In the genomic region with DNA sequence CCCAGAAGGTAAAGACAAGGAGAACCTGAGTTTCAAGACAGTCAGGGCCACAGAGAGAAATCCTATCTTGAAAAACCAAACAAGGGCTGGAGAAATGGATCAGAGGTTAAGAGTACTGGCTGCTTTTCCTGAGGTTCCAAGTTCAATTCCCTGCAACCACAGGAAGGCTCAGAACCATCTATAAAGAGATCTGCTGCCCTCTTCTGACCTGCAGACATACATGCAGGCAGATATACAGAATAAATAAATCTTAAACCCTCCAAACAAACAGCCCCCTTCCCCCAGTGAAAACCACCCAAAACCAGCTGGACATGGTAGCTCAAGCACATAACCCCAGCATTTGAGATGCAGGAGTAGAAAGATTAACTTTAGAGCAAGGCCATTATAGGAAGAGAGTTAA, we compare ENCODE assay signal across 19 mouse cellular contexts. TPM values are rescaled to one million over a fixed set of nuclear protein-coding genes. Genes with fewer than 3 reads are reported as not detected.
DNase-seq lines count a peak whose midpoint lies in the region; ATAC-seq and TF ChIP-seq lines count a peak whose summit lies in the region.
"Had no signal": no experiment of that assay in that cellular context is flagged by ENCODE, and none has a peak within 500 bp of the region (broad histone marks: within the 10 kb centered on the region; RNA-seq: fewer than 3 reads in every experiment).

No protein-coding gene starts in this region.

- no peaks in the 10 kb centered on the region for H3K27me3 ChIP-seq in hindbrain, postnatal 0 days (ENCODE audit: insufficient read depth, low read length)
- H3K27me3 ChIP-seq in hindbrain, embryonic 14.5 days (ENCODE audit: control insufficient read depth, insufficient read depth, low read length), result no peaks in the 10 kb centered on the region
- no peaks in the 10 kb centered on the region for H3K27me3 ChIP-seq in lung, postnatal 0 days (replicated peaks; ENCODE audit: insufficient read depth, low read length)
- no peaks in the 10 kb centered on the region for H3K27me3 ChIP-seq in MEL (ENCODE audit: control insufficient read depth in 1 of 2, insufficient read depth in 2 of 2, low read length in 2 of 2)
- no peaks in the 10 kb centered on the region for H3K27me3 ChIP-seq in stomach, postnatal 0 days (ENCODE audit: control insufficient read depth, insufficient read depth, low read length)
- H3K27me3 ChIP-seq: limb, embryonic 13.5 days had no signal

- peak; percentile 18; the same call in 1 of the 2 replicates for TF ChIP-seq CTCF in hindbrain, postnatal 0 days (IDR thresholded peaks at IDR 0.05; ENCODE audit: low read depth)
- TF ChIP-seq CTCF in lung, postnatal 0 days (IDR thresholded peaks at IDR 0.05), result peak; percentile 31; the same call in 1 of the 2 replicates
- TF ChIP-seq CTCF in lung, adult 2 months (IDR thresholded peaks at IDR 0.05; ENCODE audit: insufficient read depth, low read length), result no peak
- TF ChIP-seq CTCF in MEL (IDR thresholded peaks at IDR 0.05 in 2 of 3, conservative IDR thresholded peaks at IDR 0.05 in 1 of 3; ENCODE audit: control insufficient read depth in 1 of 3, insufficient read depth in 1 of 3, low read depth in 2 of 3, low read length in 3 of 3, poor library complexity in 1 of 3, severe bottlenecking in 1 of 3), result peak in 2 of 3 experiments; percentile 16 to 41; a peak in 3 of 6 replicates
- TF ChIP-seq CTCF in stomach, postnatal 0 days (IDR thresholded peaks at IDR 0.05; ENCODE audit: low read depth), result peak; percentile 51

- H3K9me3 ChIP-seq in hindbrain, postnatal 0 days (ENCODE audit: low read length), result no peaks in the 10 kb centered on the region
- no peaks in the 10 kb centered on the region for H3K9me3 ChIP-seq in hindbrain, embryonic 14.5 days (ENCODE audit: control insufficient read depth, low read length)
- H3K9me3 ChIP-seq in lung, postnatal 0 days (ENCODE audit: low read length), result no peaks in the 10 kb centered on the region
- no peaks in the 10 kb centered on the region for H3K9me3 ChIP-seq in MEL (replicated peaks; ENCODE audit: insufficient read depth, low read length)
- no peaks in the 10 kb centered on the region for H3K9me3 ChIP-seq in stomach, postnatal 0 days (ENCODE audit: control insufficient read depth, low read length)
- H3K9me3 ChIP-seq: limb, embryonic 13.5 days had no signal

- peak; percentile 1 for TF ChIP-seq RAD21 in MEL (IDR thresholded peaks at IDR 0.05; ENCODE audit: low read depth, low read length)

- no peak overlapping the region for H3K27ac ChIP-seq in hindbrain, postnatal 0 days
- H3K27ac ChIP-seq in hindbrain, embryonic 14.5 days, result no peak overlapping the region
- H3K27ac ChIP-seq in lung, postnatal 0 days (ENCODE audit: low read length), result no peak overlapping the region
- H3K27ac ChIP-seq in MEL (ENCODE audit: control insufficient read depth, low read depth, low read length), result no peak overlapping the region
- no peak overlapping the region for H3K27ac ChIP-seq in stomach, postnatal 0 days (replicated peaks)
- H3K27ac ChIP-seq: limb, embryonic 13.5 days; liver, embryonic 14.5 days had no signal

- H3K79me2 ChIP-seq in MEL (ENCODE audit: control insufficient read depth, insufficient read depth, low read length, poor library complexity), result peaks cover 7% of the 10 kb centered on the region

- H3K4me1 ChIP-seq in hindbrain, postnatal 0 days (ENCODE audit: insufficient read depth, low read length), result no peaks in the 10 kb centered on the region
- H3K4me1 ChIP-seq in hindbrain, embryonic 14.5 days (replicated peaks; ENCODE audit: control insufficient read depth, insufficient read depth, low read length), result no peaks in the 10 kb centered on the region
- no peaks in the 10 kb centered on the region for H3K4me1 ChIP-seq in lung, postnatal 0 days (ENCODE audit: insufficient read depth, low read depth, low read length)
- no peaks in the 10 kb centered on the region for H3K4me1 ChIP-seq in lung, adult 2 months (ENCODE audit: control insufficient read depth, insufficient read depth, low read length)
- H3K4me1 ChIP-seq in MEL (ENCODE audit: control insufficient read depth in 1 of 2, insufficient read depth in 2 of 2, low read length in 2 of 2), result no peaks in the 10 kb centered on the region
- no peaks in the 10 kb centered on the region for H3K4me1 ChIP-seq in stomach, postnatal 0 days (replicated peaks; ENCODE audit: control insufficient read depth, insufficient read depth)
- H3K4me1 ChIP-seq: limb, embryonic 13.5 days had no signal

- no peak overlapping the region for H3K4me2 ChIP-seq in hindbrain, postnatal 0 days (ENCODE audit: low read depth, low read length)
- no peak overlapping the region for H3K4me2 ChIP-seq in hindbrain, embryonic 14.5 days (replicated peaks)
- no peak overlapping the region for H3K4me2 ChIP-seq in lung, postnatal 0 days (replicated peaks; ENCODE audit: low read depth, low read length)
- H3K4me2 ChIP-seq in stomach, postnatal 0 days (replicated peaks; ENCODE audit: low read depth), result no peak overlapping the region
- H3K4me2 ChIP-seq: limb, embryonic 13.5 days had no signal

- TF ChIP-seq EP300 in lung, postnatal 0 days (IDR thresholded peaks at IDR 0.05), result no peak
- TF ChIP-seq EP300 in MEL (IDR thresholded peaks at IDR 0.05; ENCODE audit: low read depth in 1 of 2, low read length in 2 of 2), result no peak
- no peak for TF ChIP-seq EP300 in stomach, postnatal 0 days (optimal IDR thresholded peaks at IDR 0.05)

- TF ChIP-seq POLR2A in lung, adult 2 months (IDR thresholded peaks at IDR 0.05; ENCODE audit: borderline replicate concordance, extremely low read depth, low read depth, low read length), result no peak
- no peak; a peak in 1 of 4 replicates for TF ChIP-seq POLR2A in MEL (IDR thresholded peaks at IDR 0.05; ENCODE audit: control insufficient read depth in 1 of 2, insufficient read depth in 1 of 2, low read depth in 1 of 2, low read length in 2 of 2, poor library complexity in 1 of 2)

- no peak for ATAC-seq in hindbrain, postnatal 0 days
- no peak for ATAC-seq in hindbrain, embryonic 14.5 days (ENCODE audit: low FRiP score)
- no peak for ATAC-seq in lung, postnatal 0 days
- ATAC-seq in stomach, postnatal 0 days (ENCODE audit: low FRiP score, low TSS enrichment), result no peak
- no peak for ATAC-seq in megakaryocyte-erythroid progenitor cell, adult 5-6 weeks (replicated peaks; ENCODE audit: low FRiP score, low TSS enrichment, poor library complexity, severe bottlenecking)
- ATAC-seq: activated CD4-positive, CD25-positive, alpha-beta regulatory T cell, adult 4 months; CD4-positive, CD25-positive, alpha-beta regulatory T cell, adult 4 months; inflammation-experienced regulatory T-cells, adult 6 months had no signal

- H3K9ac ChIP-seq in hindbrain, postnatal 0 days (replicated peaks; ENCODE audit: low read length), result no peak overlapping the region
- no peak overlapping the region for H3K9ac ChIP-seq in hindbrain, embryonic 14.5 days
- no peak overlapping the region for H3K9ac ChIP-seq in lung, postnatal 0 days (replicated peaks; ENCODE audit: low read depth)
- no peak overlapping the region for H3K9ac ChIP-seq in MEL (ENCODE audit: control insufficient read depth, low read depth, low read length, poor library complexity, severe bottlenecking)
- no peak overlapping the region for H3K9ac ChIP-seq in stomach, postnatal 0 days (ENCODE audit: low read length)
- H3K9ac ChIP-seq: limb, embryonic 13.5 days; liver, embryonic 14.5 days had no signal

- no peak overlapping the region for H3K4me3 ChIP-seq in hindbrain, postnatal 0 days (ENCODE audit: low read length)
- H3K4me3 ChIP-seq in hindbrain, embryonic 14.5 days (replicated peaks; ENCODE audit: low read length), result no peak overlapping the region
- no peak overlapping the region for H3K4me3 ChIP-seq in lung, postnatal 0 days (ENCODE audit: low read depth, low read length)
- no peak overlapping the region for H3K4me3 ChIP-seq in lung, adult 2 months (replicated peaks; ENCODE audit: extremely low read depth, low read depth, low read length)
- no peak overlapping the region for H3K4me3 ChIP-seq in MEL (ENCODE audit: control insufficient read depth in 1 of 2, insufficient read depth in 1 of 2, low read depth in 2 of 2, low read length in 2 of 2)
- H3K4me3 ChIP-seq in stomach, postnatal 0 days (ENCODE audit: low read depth, low read length), result no peak overlapping the region
- H3K4me3 ChIP-seq: limb, embryonic 13.5 days had no signal

- peaks cover 52% of the 10 kb centered on the region for H3K36me3 ChIP-seq in hindbrain, postnatal 0 days (ENCODE audit: insufficient read depth, low read length)
- H3K36me3 ChIP-seq in hindbrain, embryonic 14.5 days (replicated peaks; ENCODE audit: control insufficient read depth, insufficient read depth), result peaks cover 87% of the 10 kb centered on the region
- H3K36me3 ChIP-seq in lung, postnatal 0 days (ENCODE audit: insufficient read depth, low read length), result peaks cover 30% of the 10 kb centered on the region
- H3K36me3 ChIP-seq in MEL (ENCODE audit: control insufficient read depth in 1 of 2, insufficient read depth in 2 of 2, low read length in 2 of 2), result peaks cover 7 to 72% of the 10 kb centered on the region in 2 experiments
- H3K36me3 ChIP-seq in stomach, postnatal 0 days (ENCODE audit: control insufficient read depth, insufficient read depth, low read length), result peaks cover 36% of the 10 kb centered on the region

- DNase-seq in hindbrain, postnatal 0 days (ENCODE audit: low spot score), result no peak
- DNase-seq in hindbrain, embryonic 14.5 days (ENCODE audit: low spot score), result no peak
- no peak for DNase-seq in lung, postnatal 0 days (ENCODE audit: low spot score)
- no peak for DNase-seq in lung, adult 2 months
- DNase-seq in MEL (ENCODE audit: low read depth, low spot score), result peak; percentile 47
- DNase-seq in stomach, postnatal 0 days (ENCODE audit: low spot score), result no peak
- DNase-seq: adrenal gland, postnatal 14 days; cerebellum, postnatal 10 days; heart, postnatal 10 days; kidney, postnatal 4 days; lung, postnatal 14 days; thymus, postnatal 14 days had no signal

RNA-seq across cellular contexts. Expression of gene Gas2l1, which starts 10.6 kb away (rescaled TPM):
- 38.1 and 40.2 TPM in 2 replicates for total RNA-seq in hindbrain, postnatal 0 days (2014; rRNA removed)
- 16.3 and 17.3 TPM in 2 replicates for polyA plus RNA-seq in hindbrain, postnatal 0 days (2015; fragmentation: Nextera tagmentation; extraction: Ambion mirVana)
- polyA plus RNA-seq in hindbrain, embryonic 14.5 days (2014; fragmentation: Nextera tagmentation; extraction: Ambion mirVana), result 24.9 and 28.9 TPM in 2 replicates
- polyA plus RNA-seq in lung, postnatal 0 days (2015; fragmentation: Nextera tagmentation; extraction: Ambion mirVana), result 31.2 and 33.3 TPM in 2 replicates
- polyA plus RNA-seq in lung, adult 2 months (2012; rRNA removed), result 99.7 and 124 TPM in 2 replicates
- total RNA-seq in MEL (2012; rRNA removed), result 41.1 and 43.9 TPM in 2 replicates
- 10 to 100 TPM in 1 of 2 experiments, not detected in 1; 89.0 TPM for polyA plus RNA-seq in MEL (2012; ENCODE audit: insufficient read depth in 1 of 2, insufficient read length in 2 of 2, low read depth in 1 of 2, low replicate concordance in 2 of 2, missing spikeins in 1 of 2)
- polyA plus RNA-seq in stomach, postnatal 0 days (2015; fragmentation: Nextera tagmentation; extraction: Ambion mirVana), result 21.4 and 24.8 TPM in 2 replicates
- total RNA-seq in megakaryocyte-erythroid progenitor cell, adult 5-6 weeks (2014; fragmentation: Nextera tagmentation), result 0.87 and 4.4 TPM in 2 replicates
- 1.3 TPM in 1 of 2 replicates, not detected in the other for total RNA-seq in megakaryocyte-erythroid progenitor cell, adult 5-6 weeks (2017)

RNA-seq across cellular contexts. Expression of gene Rasl10a, which starts 17.8 kb away (rescaled TPM):
- 4.7 and 4.8 TPM in 2 replicates for total RNA-seq in hindbrain, postnatal 0 days (2014; rRNA removed)
- polyA plus RNA-seq in hindbrain, postnatal 0 days (2015; fragmentation: Nextera tagmentation; extraction: Ambion mirVana), result 4.5 and 4.7 TPM in 2 replicates
- polyA plus RNA-seq in hindbrain, embryonic 14.5 days (2014; fragmentation: Nextera tagmentation; extraction: Ambion mirVana), result 1.0 and 1.8 TPM in 2 replicates
- 2.3 and 2.5 TPM in 2 replicates for polyA plus RNA-seq in lung, postnatal 0 days (2015; fragmentation: Nextera tagmentation; extraction: Ambion mirVana)
- 6.2 and 6.9 TPM in 2 replicates for polyA plus RNA-seq in lung, adult 2 months (2012; rRNA removed)
- 0.23 TPM in 1 of 2 replicates, not detected in the other for total RNA-seq in MEL (2012; rRNA removed)
- 1 to 10 TPM in 1 of 2 experiments, not detected in 1; 1.3 TPM for polyA plus RNA-seq in MEL (2012; ENCODE audit: insufficient read depth in 1 of 2, insufficient read length in 2 of 2, low read depth in 1 of 2, low replicate concordance in 2 of 2, missing spikeins in 1 of 2)
- 1.6 and 1.9 TPM in 2 replicates for polyA plus RNA-seq in stomach, postnatal 0 days (2015; fragmentation: Nextera tagmentation; extraction: Ambion mirVana)
- not detected in 2 replicates for total RNA-seq in megakaryocyte-erythroid progenitor cell, adult 5-6 weeks (2014; fragmentation: Nextera tagmentation)
- not detected in 2 replicates for total RNA-seq in megakaryocyte-erythroid progenitor cell, adult 5-6 weeks (2017)
- total RNA-seq: gastrocnemius, adult 8-10 months had no signal
- polyA plus RNA-seq: activated CD4-positive, CD25-positive, alpha-beta regulatory T cell, adult 4 months; CD4-positive, CD25-positive, alpha-beta regulatory T cell, adult 4 months; inflammation-experienced regulatory T-cells, adult 6 months had no signal

RNA-seq across cellular contexts. Expression of gene Rhbdd3, which starts 23.0 kb away (rescaled TPM):
- 48.8 and 54.5 TPM in 2 replicates for total RNA-seq in hindbrain, postnatal 0 days (2014; rRNA removed)
- polyA plus RNA-seq in hindbrain, postnatal 0 days (2015; fragmentation: Nextera tagmentation; extraction: Ambion mirVana), result 39.1 and 42.2 TPM in 2 replicates
- 39.7 and 44.5 TPM in 2 replicates for polyA plus RNA-seq in hindbrain, embryonic 14.5 days (2014; fragmentation: Nextera tagmentation; extraction: Ambion mirVana)
- 17.0 and 19.4 TPM in 2 replicates for polyA plus RNA-seq in lung, postnatal 0 days (2015; fragmentation: Nextera tagmentation; extraction: Ambion mirVana)
- 16.3 and 18.8 TPM in 2 replicates for polyA plus RNA-seq in lung, adult 2 months (2012; rRNA removed)
- total RNA-seq in MEL (2012; rRNA removed), result 35.9 TPM in 2 replicates
- polyA plus RNA-seq in MEL (2012; ENCODE audit: insufficient read depth in 1 of 2, insufficient read length in 2 of 2, low read depth in 1 of 2, low replicate concordance in 2 of 2, missing spikeins in 1 of 2), result 10 to 100 TPM in 1 of 2 experiments, not detected in 1; 55.7 TPM
- polyA plus RNA-seq in stomach, postnatal 0 days (2015; fragmentation: Nextera tagmentation; extraction: Ambion mirVana), result 19.1 and 19.6 TPM in 2 replicates
- 12.7 and 33.4 TPM in 2 replicates for total RNA-seq in megakaryocyte-erythroid progenitor cell, adult 5-6 weeks (2014; fragmentation: Nextera tagmentation)
- total RNA-seq in megakaryocyte-erythroid progenitor cell, adult 5-6 weeks (2017), result 22.3 and 25.9 TPM in 2 replicates

RNA-seq across cellular contexts. Expression of gene Ewsr1, which starts 23.3 kb away (rescaled TPM):
- total RNA-seq in hindbrain, postnatal 0 days (2014; rRNA removed), result 337 and 384 TPM in 2 replicates
- 371 and 412 TPM in 2 replicates for polyA plus RNA-seq in hindbrain, postnatal 0 days (2015; fragmentation: Nextera tagmentation; extraction: Ambion mirVana)
- polyA plus RNA-seq in hindbrain, embryonic 14.5 days (2014; fragmentation: Nextera tagmentation; extraction: Ambion mirVana), result 267 and 288 TPM in 2 replicates
- polyA plus RNA-seq in lung, postnatal 0 days (2015; fragmentation: Nextera tagmentation; extraction: Ambion mirVana), result 274 and 290 TPM in 2 replicates
- 255 and 420 TPM in 2 replicates for polyA plus RNA-seq in lung, adult 2 months (2012; rRNA removed)
- total RNA-seq in MEL (2012; rRNA removed), result 435 and 452 TPM in 2 replicates
- polyA plus RNA-seq in MEL (2012; ENCODE audit: insufficient read depth in 1 of 2, insufficient read length in 2 of 2, low read depth in 1 of 2, low replicate concordance in 2 of 2, missing spikeins in 1 of 2), result 1,000 to 10,000 TPM in 1 of 2 experiments, 100 to 1,000 TPM in 1; 570 to 1,336 TPM
- 231 and 235 TPM in 2 replicates for polyA plus RNA-seq in stomach, postnatal 0 days (2015; fragmentation: Nextera tagmentation; extraction: Ambion mirVana)
- 450 and 540 TPM in 2 replicates for total RNA-seq in megakaryocyte-erythroid progenitor cell, adult 5-6 weeks (2014; fragmentation: Nextera tagmentation)
- 724 and 794 TPM in 2 replicates for total RNA-seq in megakaryocyte-erythroid progenitor cell, adult 5-6 weeks (2017)
